Mouse (Mus musculus): ENCODE measurements around the gene Trpm3.
"Not testable (repeated sequence)": the region's sequence is repeated elsewhere in the genome, so short reads cannot be mapped to it uniquely, and the experiment has no call there.

Gene Trpm3

DNA sequence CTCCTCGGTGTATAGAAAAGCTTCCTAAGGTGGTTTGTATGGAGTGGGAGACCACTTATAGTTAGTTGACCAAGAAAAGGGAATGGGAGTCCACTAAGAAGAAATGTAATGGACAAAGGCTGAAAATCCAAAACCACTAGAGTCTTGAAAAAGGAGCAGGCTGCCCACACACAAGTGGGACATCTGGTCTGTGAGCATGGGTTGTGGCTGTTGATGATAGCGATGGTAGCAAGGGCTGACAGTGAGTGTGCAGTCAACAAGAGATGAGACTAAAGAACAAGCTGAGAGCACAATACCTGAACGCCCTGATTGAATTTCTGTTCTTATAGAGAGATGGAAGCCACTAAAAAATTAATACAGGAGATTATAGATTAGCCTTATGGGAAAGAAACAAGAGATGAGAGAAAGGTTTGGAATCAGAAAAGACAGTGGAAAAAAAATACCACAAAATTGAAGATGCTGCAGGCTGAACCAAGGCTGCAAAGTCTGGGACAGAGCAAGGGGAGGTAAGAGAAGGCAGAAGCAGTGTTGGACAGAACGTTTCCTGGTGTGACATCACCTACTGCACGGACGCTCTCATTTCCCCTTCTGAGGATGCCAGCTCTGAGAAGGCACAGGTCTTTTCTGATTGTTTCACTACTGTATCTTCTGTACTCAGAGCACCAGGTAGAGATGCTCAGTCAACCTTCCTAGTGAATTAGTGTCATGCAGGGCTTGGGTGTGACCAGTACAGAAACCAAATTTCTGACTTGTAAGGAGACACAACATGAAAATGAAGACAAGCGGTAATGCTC, 710.1 kb downstream of the Trpm3 start:
- DNase-seq (ENCODE audit: low spot score): no peak

DNA sequence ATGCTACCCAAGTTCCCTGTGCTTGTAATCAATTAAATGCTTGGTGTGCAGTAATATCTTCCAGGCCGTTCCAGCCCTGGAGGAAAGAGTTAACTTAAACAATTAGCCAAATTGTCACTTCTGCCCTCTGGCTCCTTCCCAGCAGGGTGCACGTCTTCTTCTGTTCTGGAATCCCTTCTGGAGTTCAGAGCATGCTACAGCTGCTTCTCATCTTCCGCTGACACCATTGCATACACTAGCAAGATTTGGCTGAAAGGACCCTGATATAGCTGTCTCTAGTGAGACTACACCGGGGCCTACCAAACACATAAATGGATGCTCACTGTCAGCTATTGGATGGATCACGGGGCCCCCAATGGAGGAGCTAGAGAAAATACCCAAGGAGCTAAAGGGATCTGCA, 712.6 kb downstream of the Trpm3 start:
- DNase-seq (ENCODE audit: low spot score): not testable (repeated sequence)

DNA sequence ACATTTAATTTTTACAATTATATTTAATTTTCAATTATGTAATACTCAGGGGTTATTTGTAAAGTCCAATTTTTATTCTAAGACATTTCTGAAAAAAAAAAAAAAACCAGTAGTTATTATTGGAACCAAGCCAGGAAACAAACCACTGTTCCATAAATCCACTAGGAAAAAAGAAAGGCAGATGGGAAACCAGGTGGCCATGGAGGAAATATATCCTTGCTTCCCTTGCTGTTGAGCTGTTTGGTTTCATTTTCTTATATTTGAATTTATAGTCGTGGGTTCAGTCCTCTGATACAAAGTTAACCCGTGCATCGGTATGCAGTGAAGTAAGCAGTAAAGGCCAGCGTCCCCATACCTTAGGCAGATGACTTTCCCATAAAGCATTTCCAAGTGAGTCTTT, 720.8 kb downstream of the Trpm3 start:
- DNase-seq (ENCODE audit: low spot score): peak; percentile 46

DNA sequence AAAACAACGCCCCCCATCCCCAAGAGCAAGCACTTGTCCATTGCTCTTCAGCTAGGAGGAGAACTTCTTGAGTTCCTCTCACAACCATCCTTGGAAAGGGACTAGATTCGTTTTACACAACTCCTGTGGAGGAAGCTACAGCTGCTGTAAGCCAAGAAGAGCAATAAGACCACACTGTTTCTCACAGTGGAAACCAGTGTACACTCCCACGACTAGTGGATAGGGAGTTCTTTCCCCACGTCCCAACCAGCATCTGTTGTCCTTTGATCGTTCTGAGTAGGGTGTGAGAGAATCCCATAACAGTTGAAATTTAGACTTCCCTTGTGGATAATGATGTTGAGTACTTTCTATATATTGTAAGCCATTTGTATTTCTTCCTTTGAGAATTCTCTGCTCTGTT, 728.6 kb downstream of the Trpm3 start:
- DNase-seq (ENCODE audit: low spot score): no peak

DNA sequence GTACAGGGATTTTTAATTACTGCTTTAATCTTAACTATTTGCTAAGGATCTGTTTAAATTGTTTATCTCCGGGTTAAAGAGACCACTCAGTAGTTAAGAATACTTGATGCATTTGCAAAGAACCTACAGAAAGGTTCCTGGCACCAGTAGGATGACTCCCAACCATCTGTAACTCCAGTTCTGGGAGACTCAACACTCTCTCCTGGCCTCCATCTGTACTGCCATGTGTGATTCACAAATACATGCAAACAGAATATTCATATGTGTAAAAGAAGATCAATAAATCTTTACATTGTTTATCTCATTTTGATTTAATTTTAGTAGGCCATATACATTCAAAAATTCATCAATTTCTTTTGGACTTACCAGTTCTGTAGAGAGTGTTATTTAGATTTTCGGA, 731.0 kb downstream of the Trpm3 start:
- DNase-seq (ENCODE audit: low spot score): no peak

DNA sequence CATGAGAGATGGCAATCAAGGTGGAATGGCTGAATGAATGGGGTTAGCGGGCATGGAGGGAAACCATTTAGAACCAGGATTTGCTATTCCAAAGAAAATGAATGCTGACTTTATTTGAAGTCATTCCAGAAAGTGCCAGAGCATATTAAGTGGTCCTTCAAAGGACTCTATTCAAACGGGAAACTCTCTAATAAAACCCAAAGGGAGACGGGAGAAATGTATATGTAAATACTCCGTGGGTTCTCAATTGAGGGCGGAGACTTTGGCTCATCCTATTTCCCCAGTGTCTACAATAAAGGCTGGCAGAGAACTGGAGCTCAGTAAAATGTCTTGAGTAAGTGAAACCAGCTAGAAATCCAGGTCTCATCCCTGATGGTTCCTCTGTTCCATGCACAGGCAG, 733.6 kb downstream of the Trpm3 start:
- no peak for DNase-seq (ENCODE audit: low spot score)

DNA sequence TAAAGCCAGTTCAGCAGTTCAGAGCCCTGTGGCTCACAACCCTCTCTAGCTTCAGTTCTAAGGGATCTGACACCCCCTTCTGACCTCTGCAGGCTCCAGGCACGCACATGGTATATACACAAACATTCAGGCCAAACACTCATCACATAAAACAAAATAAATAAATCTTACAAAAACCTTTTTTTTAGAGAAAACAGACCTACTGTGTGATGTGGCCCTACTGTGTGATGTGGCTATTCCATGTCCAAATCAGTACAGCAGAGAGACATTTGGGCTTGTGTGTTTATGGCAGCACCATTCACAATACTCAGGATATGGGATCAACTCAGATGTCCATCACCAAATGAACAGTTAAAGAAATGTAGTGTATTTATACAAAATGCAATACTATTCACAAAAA, 741.4 kb downstream of the Trpm3 start:
- no peak for DNase-seq (ENCODE audit: low spot score)

DNA sequence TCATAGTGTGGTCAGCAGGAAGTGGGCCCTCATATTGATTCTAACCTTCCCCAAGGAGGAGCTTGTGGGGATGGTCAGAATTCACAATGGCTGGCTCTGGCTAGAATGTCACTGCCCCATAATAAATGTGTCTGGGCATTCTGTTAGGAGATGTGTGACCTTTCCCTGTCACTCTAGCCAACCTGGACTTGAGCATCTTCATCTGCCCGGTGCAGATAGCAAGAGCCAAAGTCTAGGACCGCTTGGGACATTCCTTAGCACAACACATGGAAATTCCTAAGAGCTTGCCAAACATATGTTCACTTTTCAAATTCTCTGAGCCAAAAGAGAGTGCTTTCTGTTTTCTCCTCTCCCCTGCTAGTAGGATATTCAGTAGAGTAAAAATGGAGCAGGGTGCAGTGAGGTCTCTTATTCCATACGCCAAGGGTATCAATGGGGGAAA, 743.8 kb downstream of the Trpm3 start:
- DNase-seq (ENCODE audit: low spot score): peak; percentile 18

DNA sequence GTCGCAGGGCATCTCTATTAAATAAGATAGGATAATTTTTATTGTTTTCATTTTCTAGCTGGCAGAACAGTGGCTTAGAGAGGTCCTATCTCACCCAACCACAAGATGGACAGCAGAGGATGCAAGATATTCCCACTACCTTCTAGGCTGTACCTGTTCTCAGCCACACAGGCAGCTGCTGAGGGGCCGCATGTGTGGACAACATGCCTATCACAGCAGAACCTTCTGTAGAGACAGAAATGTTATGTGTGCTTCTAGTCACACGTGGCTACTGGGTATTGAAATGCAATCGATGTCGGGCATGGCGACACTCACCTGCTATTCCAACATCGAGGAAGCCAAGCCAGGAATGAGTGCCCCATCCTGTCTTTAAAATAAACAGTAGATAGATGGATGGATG, 744.3 kb downstream of the Trpm3 start:
- no peak for DNase-seq (ENCODE audit: low spot score)

DNA sequence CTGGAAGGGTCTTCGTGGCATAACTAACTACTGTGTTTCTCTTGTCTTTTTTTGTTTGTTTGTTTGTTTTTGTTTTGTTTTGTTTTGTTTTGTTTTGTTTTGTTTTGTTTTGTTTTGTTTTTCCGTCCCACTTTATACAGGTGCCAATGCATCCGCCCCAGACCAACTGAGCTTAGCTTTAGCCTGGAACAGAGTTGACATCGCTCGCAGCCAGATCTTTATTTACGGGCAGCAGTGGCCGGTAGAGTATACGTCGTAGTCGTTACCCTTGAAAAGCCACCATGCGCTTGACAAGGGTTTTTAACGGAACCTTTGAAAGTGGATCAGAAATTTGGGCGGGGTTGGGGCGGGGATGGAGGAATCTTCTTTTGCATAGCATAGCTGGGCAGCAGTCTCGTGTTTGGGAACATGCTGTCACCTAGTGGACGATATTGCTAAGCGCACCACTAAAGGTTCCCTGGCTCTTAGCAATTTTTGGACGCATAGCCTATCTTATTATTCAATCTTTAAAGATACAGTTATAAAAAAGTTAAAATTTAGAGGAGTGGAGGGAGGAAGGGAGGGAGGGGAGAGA, 745.0 kb downstream of the Trpm3 start:
- DNase-seq (ENCODE audit: low spot score): peak; percentile 74

DNA sequence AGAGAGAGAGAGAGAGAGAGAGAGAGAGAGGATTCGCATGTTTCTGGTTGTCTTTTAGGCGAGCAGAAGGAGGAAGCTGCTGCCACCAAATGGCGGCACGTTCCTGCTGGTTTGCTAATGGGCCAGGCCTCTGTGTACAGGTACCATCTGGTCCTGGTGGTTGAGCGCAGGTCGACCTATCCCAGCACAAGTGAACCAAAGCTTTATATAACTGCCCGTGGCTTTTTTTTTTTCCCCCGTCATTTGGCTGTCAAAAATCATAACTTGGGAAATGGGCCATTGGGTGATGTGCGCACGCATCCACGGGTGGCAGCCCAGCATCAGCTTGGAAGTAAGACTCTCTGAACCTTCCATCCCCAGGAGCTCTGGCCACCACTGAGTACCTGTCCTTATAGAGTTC, 745.5 kb downstream of the Trpm3 start:
- DNase-seq (ENCODE audit: low spot score): peak; percentile 50

DNA sequence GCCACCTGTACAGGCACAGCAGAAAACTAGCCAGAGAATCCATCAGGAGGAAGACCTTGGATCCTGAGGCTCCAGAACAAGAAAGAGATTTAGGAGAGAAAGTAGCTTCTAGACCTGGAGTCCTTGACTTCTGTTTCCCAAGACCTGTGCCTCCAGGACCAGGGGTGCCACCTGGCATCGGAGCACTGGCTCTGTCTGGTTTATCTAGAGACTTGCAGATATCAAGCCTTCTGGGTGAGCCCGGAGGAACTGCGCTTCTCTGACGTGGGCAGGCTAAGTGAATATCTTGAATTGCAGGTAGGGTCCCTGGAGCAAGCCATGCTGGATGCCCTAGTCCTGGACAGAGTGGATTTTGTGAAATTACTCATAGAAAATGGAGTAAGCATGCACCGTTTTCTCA, 746.2 kb downstream of the Trpm3 start:
- no peak for DNase-seq (ENCODE audit: low spot score)

DNA sequence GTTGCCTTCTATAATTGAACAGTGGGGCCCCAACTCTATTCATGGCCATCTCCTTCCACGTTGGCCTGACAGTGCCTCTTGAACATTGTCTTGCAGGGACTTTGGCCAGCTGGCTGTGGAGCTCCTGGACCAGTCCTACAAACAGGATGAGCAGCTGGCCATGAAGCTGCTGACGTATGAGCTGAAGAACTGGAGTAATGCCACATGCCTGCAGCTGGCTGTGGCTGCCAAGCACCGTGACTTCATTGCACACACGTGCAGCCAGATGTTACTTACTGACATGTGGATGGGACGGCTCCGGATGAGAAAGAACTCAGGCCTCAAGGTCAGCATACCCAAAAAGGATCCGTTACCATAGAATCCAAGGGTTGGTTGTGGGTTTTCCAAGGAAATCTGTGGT, 763.0 kb downstream of the Trpm3 start:
- DNase-seq (ENCODE audit: low spot score): no peak

DNA sequence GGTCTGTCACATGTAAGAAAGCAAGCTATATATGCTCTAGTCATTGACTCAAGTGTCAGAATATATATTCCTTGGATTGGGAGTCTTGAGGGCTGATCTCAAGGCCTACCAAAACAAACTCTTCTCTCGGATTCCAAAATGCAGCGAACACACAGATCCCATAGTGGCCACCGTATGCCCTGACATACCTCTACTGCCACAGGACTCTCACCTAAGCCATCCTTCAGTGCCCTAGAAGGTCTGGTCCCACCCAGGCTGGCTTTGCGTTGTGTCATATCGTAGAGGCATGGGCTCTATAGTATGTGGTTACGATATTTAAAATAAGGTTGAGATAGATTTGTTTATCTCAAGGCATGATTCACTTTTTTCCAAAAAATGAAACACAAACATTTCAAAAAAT, 763.5 kb downstream of the Trpm3 start:
- DNase-seq (ENCODE audit: low spot score): no peak

DNA sequence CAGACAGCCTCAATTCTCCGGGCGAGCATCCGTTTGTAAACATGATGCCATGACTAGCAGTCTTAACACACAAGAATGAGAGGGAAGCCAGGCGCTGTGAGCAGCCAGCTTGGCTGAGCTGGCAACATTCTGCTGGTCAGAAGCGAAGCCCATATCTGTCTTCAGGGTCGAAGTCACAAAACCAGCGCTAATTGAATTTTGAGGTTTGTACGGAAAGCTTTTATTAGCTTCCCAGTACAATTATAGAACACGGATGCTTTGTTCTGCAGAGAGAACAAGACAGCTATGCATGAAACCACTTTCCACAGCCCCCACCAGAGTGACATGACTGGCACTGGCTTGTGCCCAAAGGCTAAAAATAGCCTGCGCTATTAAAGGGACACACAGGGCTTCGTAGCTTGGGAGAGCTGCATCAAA, 766.2 kb downstream of the Trpm3 start:
- peak; percentile 79 for DNase-seq (ENCODE audit: low spot score)

DNA sequence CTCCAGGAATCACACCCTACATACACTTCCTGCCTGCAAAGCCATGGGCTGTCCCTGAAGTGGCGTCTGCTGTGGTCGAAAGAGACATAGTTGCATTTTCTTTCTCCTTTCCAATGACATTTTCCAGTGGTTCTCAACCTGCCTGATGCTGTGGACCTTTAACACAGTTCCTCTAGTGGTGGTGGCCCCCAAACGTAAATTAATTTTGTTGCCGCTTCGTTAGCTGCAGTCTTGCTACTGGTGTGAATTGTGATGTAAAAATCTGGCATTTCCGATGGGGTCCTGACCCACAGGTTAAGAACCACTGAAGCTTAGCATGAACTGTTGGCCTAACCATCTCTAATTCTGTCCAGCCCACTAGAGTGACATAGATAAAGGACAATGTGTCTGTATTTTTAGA, 771.8 kb downstream of the Trpm3 start:
- no peak for DNase-seq (ENCODE audit: low spot score)

DNA sequence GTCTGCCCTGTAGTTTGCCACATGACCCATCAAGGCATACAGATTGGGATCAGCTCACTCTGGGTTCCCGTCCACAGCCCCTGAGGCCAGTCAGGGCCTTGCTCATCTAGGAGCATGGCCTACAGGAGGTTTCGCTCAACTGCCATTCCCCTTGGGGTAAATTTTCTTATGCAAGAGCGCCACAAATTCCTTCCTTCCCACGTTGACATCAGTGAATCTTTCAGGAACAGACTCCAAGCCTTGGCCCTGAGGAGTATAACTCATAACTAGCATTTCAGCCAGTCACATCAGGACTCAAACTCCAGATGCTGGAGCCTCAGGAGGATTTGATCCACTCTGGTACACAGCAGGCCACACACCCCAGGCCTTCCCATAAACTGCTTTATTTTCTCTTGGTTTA, 774.1 kb downstream of the Trpm3 start:
- no peak for DNase-seq (ENCODE audit: low spot score)

DNA sequence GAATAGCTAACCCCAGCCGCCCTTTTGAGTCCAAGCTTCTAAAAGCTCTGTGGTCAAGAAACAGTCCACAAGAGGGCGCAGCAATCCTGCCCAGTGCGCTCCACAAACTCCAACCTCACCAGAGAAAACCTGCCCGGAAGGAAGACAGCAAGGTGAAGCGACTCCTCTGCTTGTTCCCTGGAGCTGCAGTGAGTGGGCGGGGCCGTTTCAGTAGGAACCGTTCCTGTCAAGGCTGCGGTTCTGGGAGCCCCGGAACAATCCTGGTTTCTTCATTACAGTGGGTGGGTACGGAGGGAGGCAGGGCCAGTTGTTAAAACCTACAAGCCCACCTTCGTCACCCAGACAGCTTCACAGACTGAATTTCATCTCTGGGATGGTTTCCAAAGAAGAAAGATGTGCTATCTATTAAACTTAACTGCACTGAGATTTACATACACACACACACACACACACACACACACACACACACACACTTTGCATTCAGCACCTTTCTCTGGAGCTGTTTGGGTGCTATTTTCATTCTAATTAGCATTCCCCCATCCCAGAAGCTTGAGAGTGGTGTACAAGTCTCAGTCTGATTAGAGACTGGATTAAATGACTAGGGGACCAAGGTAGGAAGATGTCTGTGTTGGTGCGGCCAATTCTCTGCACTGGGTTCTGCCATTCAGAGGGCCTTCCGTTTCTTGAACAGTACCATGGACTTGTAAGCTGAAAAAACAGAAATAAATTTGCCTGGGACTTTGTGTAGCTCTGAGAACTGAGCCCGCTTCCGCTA, 777.2 kb downstream of the Trpm3 start:
- DNase-seq (ENCODE audit: low spot score): peak; percentile 90

DNA sequence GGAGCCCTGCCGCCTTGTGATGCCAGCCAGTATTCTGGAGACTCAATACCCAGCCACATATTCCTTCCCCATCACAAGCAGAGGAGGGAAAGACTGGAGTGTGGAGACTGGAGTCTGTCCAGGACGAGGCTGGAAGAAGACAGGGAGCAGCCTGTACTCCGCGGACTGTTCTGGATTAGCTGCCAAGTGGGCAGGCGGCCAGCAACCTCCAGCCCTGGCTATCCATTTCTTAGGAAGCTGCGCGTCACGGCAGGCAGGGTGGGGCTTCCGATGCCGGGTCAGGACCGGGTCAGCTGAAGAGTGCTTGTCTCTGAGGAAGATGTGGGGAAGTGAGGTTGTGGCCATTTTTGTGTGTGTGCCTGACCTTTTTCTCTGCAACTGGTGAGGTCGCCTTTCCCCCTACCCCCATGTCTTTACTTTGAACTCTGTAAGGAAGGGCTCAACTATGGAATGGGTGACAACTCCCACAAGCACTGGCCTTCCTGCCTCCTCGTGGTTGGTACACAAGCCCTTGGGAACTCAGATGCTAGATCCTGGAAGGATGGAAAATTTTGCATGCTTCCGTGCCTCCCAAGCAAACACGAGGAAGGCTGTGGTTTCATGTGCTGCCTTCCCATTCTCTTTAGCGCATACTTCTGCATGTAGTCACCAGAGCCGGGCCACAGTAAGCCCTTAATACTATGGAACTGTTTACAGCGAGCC, 777.9 kb downstream of the Trpm3 start:
- DNase-seq (ENCODE audit: low spot score): peak; percentile 95

DNA sequence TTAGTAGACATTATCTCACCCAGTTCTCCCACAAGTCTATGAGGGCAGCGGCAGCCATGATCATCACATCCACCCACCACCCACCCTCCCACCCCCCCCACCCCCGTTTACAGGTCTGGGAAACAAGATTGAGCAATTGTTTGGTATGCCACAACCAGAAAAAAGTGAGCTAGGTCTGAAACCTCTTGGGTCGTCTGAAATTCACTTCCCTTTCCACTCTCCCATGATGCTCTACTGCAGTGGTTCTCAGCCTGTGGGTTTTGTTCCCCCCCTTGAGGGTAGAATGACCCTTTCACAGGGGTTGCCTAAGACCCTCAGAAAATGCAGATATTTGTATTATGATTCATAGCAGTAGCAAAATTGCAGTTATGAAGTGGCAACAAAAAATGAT, 778.5 kb downstream of the Trpm3 start:
- DNase-seq (ENCODE audit: low spot score): no peak

DNA sequence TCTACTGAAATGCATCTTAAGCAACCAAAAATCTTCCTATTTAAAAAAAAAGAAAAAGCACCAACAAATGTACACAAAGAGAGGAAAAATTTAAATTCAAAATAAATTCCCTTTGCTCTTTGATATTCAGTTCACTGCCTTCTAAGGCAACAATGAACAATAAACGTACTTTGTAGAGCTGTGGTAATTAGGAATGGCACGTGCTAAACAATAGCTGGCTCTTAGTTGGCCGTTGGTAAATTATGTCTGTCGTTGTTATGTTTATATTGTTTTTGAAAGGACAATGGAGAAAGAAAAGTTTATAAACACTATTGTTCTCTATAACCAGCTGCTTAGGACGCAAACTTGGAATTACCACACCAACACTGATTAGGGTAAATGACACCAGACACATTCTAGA, 782.1 kb downstream of the Trpm3 start:
- DNase-seq (ENCODE audit: low spot score): no peak

DNA sequence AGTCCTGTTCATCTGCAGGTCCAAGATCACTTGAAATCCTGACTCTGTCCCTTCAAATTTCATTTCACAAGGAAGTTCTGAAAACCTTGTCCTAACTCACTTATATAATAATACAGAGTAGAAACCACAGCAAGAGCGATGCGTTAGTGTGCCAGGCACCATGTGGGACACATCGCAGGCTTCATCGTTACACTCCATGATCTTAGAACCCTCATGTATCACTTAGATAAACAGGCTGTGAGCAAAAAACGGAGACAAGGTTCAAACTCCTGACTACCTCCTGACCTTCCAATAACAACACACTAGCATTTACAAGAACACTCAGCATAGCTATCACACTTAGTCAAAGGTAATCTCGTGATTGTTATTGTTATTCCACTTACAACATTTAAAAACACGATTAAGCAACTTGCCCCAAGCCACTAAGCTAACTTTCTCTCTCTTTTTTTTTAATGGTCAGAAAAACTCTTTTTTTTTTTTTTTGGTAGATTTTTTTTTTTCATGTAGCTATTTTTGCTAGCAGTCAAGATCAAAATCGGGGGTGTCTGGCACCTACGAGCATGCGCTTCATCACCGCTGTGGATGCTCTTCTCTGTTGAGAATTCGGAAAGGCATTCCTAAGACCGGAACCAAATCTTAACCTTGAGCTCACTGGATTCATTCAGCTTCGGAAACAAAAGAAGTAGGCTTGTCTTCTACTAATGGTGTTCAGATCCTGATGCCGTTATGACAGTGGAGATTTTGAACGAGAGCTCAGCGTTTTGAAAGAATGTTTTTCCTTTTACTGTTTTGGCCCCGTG, 784.2 kb downstream of the Trpm3 start:
- DNase-seq (ENCODE audit: low spot score): no peak
